Mouse (Mus musculus): ENCODE results near the gene Ets2.
"Not testable (repeated sequence)": the region's sequence is repeated elsewhere in the genome, so short reads cannot be mapped to it uniquely, and the experiment has no call there.

DNA sequence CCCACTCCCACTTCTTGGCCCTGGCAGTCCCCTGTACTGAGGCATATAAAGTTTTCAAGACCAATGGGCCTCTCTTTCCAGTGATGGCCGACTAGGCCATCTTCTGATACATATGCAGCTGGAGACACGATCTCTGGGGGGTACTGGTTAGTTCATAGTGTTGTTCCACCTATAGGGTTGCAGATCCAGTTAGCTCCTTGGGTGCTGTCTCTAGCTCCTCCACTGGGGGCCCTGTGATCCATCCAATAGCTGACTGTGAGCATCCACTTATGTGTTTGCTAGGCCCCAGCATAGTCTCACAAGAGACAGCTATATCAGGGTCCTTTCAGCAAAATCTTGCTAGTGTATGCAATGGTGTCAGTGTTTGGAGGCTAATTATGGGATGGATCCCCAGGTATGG, 11.2 kb downstream of the Ets2 start:
- not testable (repeated sequence) for TF ChIP-seq POLR2A (IDR thresholded peaks at IDR 0.05; ENCODE audit: borderline replicate concordance, insufficient read depth, low read length); CTCF (IDR thresholded peaks at IDR 0.05; ENCODE audit: borderline replicate concordance, insufficient read depth, low read depth, low read length)
